Mouse (Mus musculus): Measurements from ENCODE around the gene Eng.

The Eng gene

GRCm38 (mm10) chr2:32711301-32712056 lies 65.1 kb downstream of the Eng start:
- DNase-seq (ENCODE audit: low spot score) = no peak

- peak; percentile 55 for DNase-seq (ENCODE audit: low spot score)
These were observed 65.7 kb downstream of the Eng start for GRCm38 (mm10) chr2:32712108-32712551.

- peak; percentile 97 for DNase-seq (ENCODE audit: low spot score)
These were observed 66.2 kb downstream of the Eng start for GRCm38 (mm10) chr2:32712586-32712933.

- peak; percentile 93 for DNase-seq (ENCODE audit: low spot score)
These were observed 66.8 kb downstream of the Eng start, which contains the start of gene Cdk9 for GRCm38 (mm10) chr2:32712934-32713817. Gene Cdk9, minus strand, starts transcription at chr2:32713076.

GRCm38 (mm10) chr2:32714117-32714986 lies 68.0 kb downstream of the Eng start:
- peak; percentile 29 for DNase-seq (ENCODE audit: low spot score)

- peak; percentile 74 for DNase-seq (ENCODE audit: low spot score)
These were observed 68.6 kb downstream of the Eng start for GRCm38 (mm10) chr2:32714987-32715425.

GRCm38 (mm10) chr2:32718761-32719160 lies 72.4 kb downstream of the Eng start:
- no peak for DNase-seq (ENCODE audit: low spot score)

GRCm38 (mm10) chr2:32720053-32720452 lies 73.7 kb downstream of the Eng start:
- DNase-seq (ENCODE audit: low spot score) = no peak

GRCm38 (mm10) chr2:32720681-32721229 lies 74.4 kb downstream of the Eng start, which contains the start of gene Sh2d3c:
Gene Sh2d3c, plus strand, starts transcription at chr2:32721055.
- DNase-seq (ENCODE audit: low spot score) = no peak

GRCm38 (mm10) chr2:32722046-32722445 lies 75.7 kb downstream of the Eng start:
- peak; percentile 37 for DNase-seq (ENCODE audit: low spot score)

- no peak for DNase-seq (ENCODE audit: low spot score)
These were observed 76.2 kb downstream of the Eng start for GRCm38 (mm10) chr2:32722581-32722980.

- DNase-seq (ENCODE audit: low spot score) = no peak
These were observed 77.8 kb downstream of the Eng start for GRCm38 (mm10) chr2:32724149-32724548.

- peak; percentile 87 for DNase-seq (ENCODE audit: low spot score)
These were observed 78.7 kb downstream of the Eng start for GRCm38 (mm10) chr2:32724832-32725790.

- DNase-seq (ENCODE audit: low spot score) = peak; percentile 72
These were observed 81.0 kb downstream of the Eng start for GRCm38 (mm10) chr2:32727435-32727834.

- DNase-seq (ENCODE audit: low spot score) = no peak
These were observed 82.1 kb downstream of the Eng start for GRCm38 (mm10) chr2:32728463-32728862.

GRCm38 (mm10) chr2:32729547-32729946 lies 83.2 kb downstream of the Eng start:
- no peak for DNase-seq (ENCODE audit: low spot score)

- DNase-seq (ENCODE audit: low spot score) = no peak
These were observed 84.5 kb downstream of the Eng start for GRCm38 (mm10) chr2:32730854-32731253.

GRCm38 (mm10) chr2:32731911-32732310 lies 85.5 kb downstream of the Eng start:
- DNase-seq (ENCODE audit: low spot score) = no peak
